Mouse (Mus musculus): ENCODE results near the gene Ipo4. TPM values are rescaled to one million over a fixed set of nuclear protein-coding genes. Genes with fewer than 3 reads are reported as not detected.

The Ipo4 gene
- total and polyA plus RNA-seq, 2 experiments from 2014 or later: 104 to 122 TPM

GRCm38 (mm10) chr14:55591331-55591891, 44.3 kb downstream of the Ipo4 start, which contains the start of gene Rnf31:
Gene Rnf31, plus strand, starts transcription at chr14:55591708.
- no peak for TF ChIP-seq CTCF (IDR thresholded peaks at IDR 0.05)
- WGBS: 0% methylated on average over 33 of the region's 33 CpGs

DNA sequence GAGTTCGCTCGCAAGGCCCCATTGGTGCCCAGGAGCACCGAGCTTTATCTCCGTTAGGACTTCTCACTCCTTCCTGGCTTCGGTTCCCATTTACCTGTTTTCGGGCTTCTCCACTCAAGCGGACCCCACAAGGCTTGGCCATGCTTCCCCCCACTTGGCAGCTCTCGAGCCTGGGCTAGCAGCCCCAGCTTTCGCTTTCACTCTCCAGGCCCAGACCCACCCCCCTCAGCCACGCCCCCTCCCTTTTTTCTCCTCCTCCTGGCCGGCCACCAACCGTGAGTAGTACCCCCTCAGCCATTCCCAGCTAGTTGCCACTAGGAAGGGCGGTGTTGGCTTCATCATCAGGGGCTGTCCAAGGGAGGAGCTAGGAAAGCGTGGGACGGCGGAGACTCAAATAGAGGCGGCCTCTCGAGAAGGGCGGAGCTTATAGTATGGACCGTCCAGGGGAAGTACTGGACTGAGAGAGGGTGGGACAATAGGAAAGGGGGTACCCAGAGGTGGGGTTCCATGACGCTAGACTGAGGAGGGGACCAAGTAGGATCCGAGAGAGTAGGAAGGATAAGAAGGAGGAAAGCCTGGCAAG, 44.9 kb downstream of the Ipo4 start, which contains the start of gene Psme2:
TSS of gene Psme2 (minus strand) at position 366 of the 583 bp plus-strand sequence.
- H3K27me3 ChIP-seq (ENCODE audit: insufficient read depth, low read length): no peaks in the 10 kb centered on the region
- WGBS: 1% methylated on average over 22 of the region's 22 CpGs
- no peaks in the 10 kb centered on the region for H3K9me3 ChIP-seq (ENCODE audit: low read length)
- H3K36me3 ChIP-seq (ENCODE audit: insufficient read depth, low read length): peaks cover 27% of the 10 kb centered on the region
- DNase-seq (ENCODE audit: low spot score): peak; percentile 98
- peaks cover 9% of the 10 kb centered on the region; the same call in 1 of the 2 replicates for H3K4me1 ChIP-seq (ENCODE audit: insufficient read depth, low read length)
- ATAC-seq (ENCODE audit: low FRiP score): peak; percentile 94
- peak within 1 kb of the TSS; percentile 80 for H3K4me3 ChIP-seq (ENCODE audit: low read depth, low read length)
- H3K27ac ChIP-seq (ENCODE audit: low read depth, low read length): peak within 1 kb of the TSS; percentile 84
- peak; percentile 25; the same call in 1 of the 2 replicates for TF ChIP-seq CTCF (IDR thresholded peaks at IDR 0.05)
- H3K9ac ChIP-seq (replicated peaks; ENCODE audit: low read length, poor library complexity, severe bottlenecking): peak within 1 kb of the TSS; percentile 83
- peak within 1 kb of the TSS; percentile 94 for H3K4me2 ChIP-seq (ENCODE audit: low read depth, low read length, poor library complexity, severe bottlenecking)

More at GRCm38 (mm10) chr14:55591331-55591891, 44.3 kb downstream of the Ipo4 start, which contains the start of gene Rnf31:
- DNase-seq (ENCODE audit: low spot score) (peak; percentile 96), ATAC-seq (ENCODE audit: low FRiP score) (peak; percentile 92)
- peak within 1 kb of the TSS; percentile 83 for H3K9ac ChIP-seq (replicated peaks; ENCODE audit: low read length, poor library complexity, severe bottlenecking)
- peak within 1 kb of the TSS; percentile 94 for H3K4me2 ChIP-seq (ENCODE audit: low read depth, low read length, poor library complexity, severe bottlenecking)
- H3K27ac ChIP-seq (ENCODE audit: low read depth, low read length): peak within 1 kb of the TSS; percentile 84
- peaks cover 9% of the 10 kb centered on the region; the same call in 1 of the 2 replicates for H3K4me1 ChIP-seq (ENCODE audit: insufficient read depth, low read length)
- no peaks in the 10 kb centered on the region for H3K27me3 ChIP-seq (ENCODE audit: insufficient read depth, low read length)
- peaks cover 32% of the 10 kb centered on the region for H3K36me3 ChIP-seq (ENCODE audit: insufficient read depth, low read length)
- peak within 1 kb of the TSS; percentile 80 for H3K4me3 ChIP-seq (ENCODE audit: low read depth, low read length)
- no peaks in the 10 kb centered on the region for H3K9me3 ChIP-seq (ENCODE audit: low read length)

- H3K4me1 ChIP-seq (ENCODE audit: insufficient read depth, low read length): peaks cover 9% of the 10 kb centered on the region; the same call in 1 of the 2 replicates
- WGBS: 89% methylated on average over 11 of the region's 11 CpGs
- H3K27ac ChIP-seq (ENCODE audit: low read depth, low read length): 0 out of 2 replicates have a peak overlapping the region, but pooled peaks have one; percentile 84
- no peaks in the 10 kb centered on the region for H3K9me3 ChIP-seq (ENCODE audit: low read length)
- no peak for ATAC-seq (ENCODE audit: low FRiP score)
- H3K4me2 ChIP-seq (ENCODE audit: low read depth, low read length, poor library complexity, severe bottlenecking): peak overlapping the region; percentile 94
- peak overlapping the region; percentile 83 for H3K9ac ChIP-seq (replicated peaks; ENCODE audit: low read length, poor library complexity, severe bottlenecking)
- H3K27me3 ChIP-seq (ENCODE audit: insufficient read depth, low read length): no peaks in the 10 kb centered on the region
- H3K4me3 ChIP-seq (ENCODE audit: low read depth, low read length): peak overlapping the region; percentile 80
- H3K36me3 ChIP-seq (ENCODE audit: insufficient read depth, low read length): peaks cover 17% of the 10 kb centered on the region
- no peak for TF ChIP-seq CTCF (IDR thresholded peaks at IDR 0.05)
- no peak for DNase-seq (ENCODE audit: low spot score)
Observed at GRCm38 (mm10) chr14:55589771-55590448, 45.8 kb downstream of the Ipo4 start.

DNA sequence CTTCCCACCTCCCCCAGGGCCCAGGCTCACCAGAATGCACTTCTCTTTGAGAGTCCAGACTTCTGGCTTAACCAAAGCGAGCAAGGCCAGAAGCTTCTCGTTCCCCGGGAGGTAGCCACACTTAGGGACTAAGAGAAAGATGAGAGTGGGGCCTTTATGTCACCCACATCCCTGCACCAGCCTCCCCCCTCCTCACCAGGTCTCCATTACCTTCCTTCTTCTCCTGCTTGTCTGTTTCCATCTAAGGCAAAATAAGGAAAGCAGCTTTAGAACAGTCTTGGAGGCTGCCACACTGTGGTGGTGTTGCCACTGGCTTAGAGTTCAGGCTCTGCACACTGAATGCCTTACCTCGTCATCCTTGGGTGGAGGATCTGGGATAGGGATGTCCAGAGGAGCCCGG, 46.5 kb downstream of the Ipo4 start:
- no peak overlapping the region for H3K4me3 ChIP-seq (ENCODE audit: low read depth, low read length)
- 90% methylated on average over 5 of the region's 5 CpGs for WGBS
- no peaks in the 10 kb centered on the region for H3K27me3 ChIP-seq (ENCODE audit: insufficient read depth, low read length)
- H3K36me3 ChIP-seq (ENCODE audit: insufficient read depth, low read length): peaks cover 11% of the 10 kb centered on the region
- H3K9me3 ChIP-seq (ENCODE audit: low read length): no peaks in the 10 kb centered on the region
- no peak for ATAC-seq (ENCODE audit: low FRiP score)
- H3K4me1 ChIP-seq (ENCODE audit: insufficient read depth, low read length): peaks cover 9% of the 10 kb centered on the region; the same call in 1 of the 2 replicates
- no peak for DNase-seq (ENCODE audit: low spot score)
- no peak overlapping the region for H3K27ac ChIP-seq (ENCODE audit: low read depth, low read length)
- no peak for TF ChIP-seq CTCF (IDR thresholded peaks at IDR 0.05)
- no peak overlapping the region for H3K9ac ChIP-seq (replicated peaks; ENCODE audit: low read length, poor library complexity, severe bottlenecking)
- H3K4me2 ChIP-seq (ENCODE audit: low read depth, low read length, poor library complexity, severe bottlenecking): no peak overlapping the region

GRCm38 (mm10) chr14:55586149-55586548, 49.6 kb downstream of the Ipo4 start:
- DNase-seq (ENCODE audit: low spot score) (no peak), ATAC-seq (ENCODE audit: low FRiP score) (no peak)
- H3K4me1 ChIP-seq (ENCODE audit: insufficient read depth, low read length): no peaks in the 10 kb centered on the region
- TF ChIP-seq CTCF (IDR thresholded peaks at IDR 0.05): peak; percentile 32
- H3K9ac ChIP-seq (replicated peaks; ENCODE audit: low read length, poor library complexity, severe bottlenecking): no peak overlapping the region
- no peak overlapping the region for H3K4me3 ChIP-seq (ENCODE audit: low read depth, low read length)
- 91% methylated on average over 2 of the region's 2 CpGs for WGBS
- H3K4me2 ChIP-seq (ENCODE audit: low read depth, low read length, poor library complexity, severe bottlenecking): no peak overlapping the region
- H3K36me3 ChIP-seq (ENCODE audit: insufficient read depth, low read length): peaks cover 13% of the 10 kb centered on the region
- H3K9me3 ChIP-seq (ENCODE audit: low read length): no peaks in the 10 kb centered on the region
- H3K27ac ChIP-seq (ENCODE audit: low read depth, low read length): no peak overlapping the region
- H3K27me3 ChIP-seq (ENCODE audit: insufficient read depth, low read length): no peaks in the 10 kb centered on the region
